Mouse (Mus musculus) liver, embryonic 11.5 days (tissue): ENCODE data around the gene Herc3. TPM values are rescaled to one million over a fixed set of nuclear protein-coding genes. Genes with fewer than 3 reads are reported as not detected.

ENCODE experiments used
- ATAC-seq: fragments of 200-750 bp; cut with Nextera tagmentation; replicated peaks from 2 replicates; pipeline ENCODE4 v1.8.0; 2017; ENCODE audit warnings: moderate number of reproducible peaks, mild to moderate bottlenecking, moderate TSS enrichment, moderate library complexity; ENCODE audit not compliant: low FRiP score
- DNase-seq: peaks from one replicate; pipeline ENCODE4 v3.0.0-alpha.2; 2017; ENCODE audit warnings: low spot score
- H3K27ac ChIP-seq: fragments of 300-500 bp; sonication (generic); 2 replicates; pipeline ENCODE4 v1.5.1; 2014; ENCODE audit warnings: mild to moderate bottlenecking, low read depth, low read length, control low read depth
- H3K27me3 ChIP-seq: fragments of 300-500 bp; sonication (generic); replicated peaks from 2 replicates; pipeline ENCODE4 v1.6.1; 2014; ENCODE audit warnings: low read length, mixed read lengths; ENCODE audit not compliant: control insufficient read depth, insufficient read depth
- H3K36me3 ChIP-seq: fragments of 300-500 bp; sonication (generic); 2 replicates; pipeline ENCODE4 v1.6.1; 2014; ENCODE audit warnings: mild to moderate bottlenecking, low read length, moderate library complexity, mixed read lengths; ENCODE audit not compliant: control insufficient read depth, insufficient read depth
- H3K4me1 ChIP-seq: fragments of 300-500 bp; sonication (generic); replicated peaks from 2 replicates; pipeline ENCODE4 v1.6.1; 2014; ENCODE audit warnings: low read length, mixed read lengths; ENCODE audit not compliant: control insufficient read depth, insufficient read depth
- H3K4me2 ChIP-seq: fragments of 300-500 bp; sonication (generic); 2 replicates; pipeline ENCODE4 v1.6.1; 2014; ENCODE audit warnings: mild to moderate bottlenecking, control low read depth, moderate library complexity
- H3K4me3 ChIP-seq: fragments of 300-500 bp; sonication (generic); 2 replicates; pipeline ENCODE4 v1.5.1; 2014; ENCODE audit warnings: low read depth, low read length, control low read depth
- H3K9ac ChIP-seq: fragments of 300-500 bp; sonication (generic); 2 replicates; pipeline ENCODE4 v1.6.1; 2014; ENCODE audit warnings: low read depth, low read length, control low read depth
- H3K9me3 ChIP-seq: fragments of 300-500 bp; sonication (generic); 2 replicates; pipeline ENCODE4 v1.6.1; 2016; ENCODE audit warnings: low read length, inconsistent platforms, mixed read lengths; ENCODE audit not compliant: control insufficient read depth
- WGBS: fragments of 180-500 bp; shearing (Covaris S2); extraction: QIAGEN DNeasy Blood & Tissue Kit; methylation state at CpG from one replicate; pipeline ENCODE4 v1.1.7; 2014; 5-methylcytosine and 5-hydroxymethylcytosine counted together
- polyA plus RNA-seq: library from polyadenylated mRNA; unstranded; fragments of >200 nt; fragmentation: Nextera tagmentation; extraction: Ambion mirVana; gene quantifications from 2 replicates; pipeline ENCODE4 v1.2.1, GENCODE M21; 2014

Herc3 gene
- polyA plus RNA-seq, 1 experiment from 2014 or later: 3.6 TPM

DNA sequence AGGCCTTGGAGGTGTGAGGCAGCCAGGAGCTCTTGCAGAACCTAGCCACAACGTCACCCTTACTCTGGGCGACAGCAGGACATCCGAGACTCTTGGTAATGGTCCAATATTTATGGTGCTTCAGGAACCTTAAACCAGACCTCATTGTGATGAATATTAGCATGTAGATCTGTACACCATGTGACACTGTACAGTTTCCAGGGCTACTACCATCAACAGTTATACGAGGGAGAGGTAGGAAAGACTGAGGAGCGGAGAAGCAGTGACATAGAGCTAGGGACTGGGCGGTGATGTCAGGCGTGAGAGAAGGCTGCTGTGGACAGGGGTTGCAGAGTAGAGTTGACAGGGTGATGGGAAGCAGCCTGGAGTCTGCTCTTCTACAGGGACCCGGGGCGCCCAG, 48.7 kb downstream of the Herc3 start:
- no peak overlapping the region for H3K27ac ChIP-seq
- no peaks in the 10 kb centered on the region for H3K9me3 ChIP-seq
- H3K36me3 ChIP-seq: no peaks in the 10 kb centered on the region
- ATAC-seq (no peak), DNase-seq (no peak)
- no peak overlapping the region for H3K4me3 ChIP-seq
- H3K27me3 ChIP-seq: no peaks in the 10 kb centered on the region
- H3K9ac ChIP-seq: no peak overlapping the region
- H3K4me1 ChIP-seq: no peaks in the 10 kb centered on the region
- WGBS: 91% methylated on average over 9 of the region's 9 CpGs
- H3K4me2 ChIP-seq: no peak overlapping the region

DNA sequence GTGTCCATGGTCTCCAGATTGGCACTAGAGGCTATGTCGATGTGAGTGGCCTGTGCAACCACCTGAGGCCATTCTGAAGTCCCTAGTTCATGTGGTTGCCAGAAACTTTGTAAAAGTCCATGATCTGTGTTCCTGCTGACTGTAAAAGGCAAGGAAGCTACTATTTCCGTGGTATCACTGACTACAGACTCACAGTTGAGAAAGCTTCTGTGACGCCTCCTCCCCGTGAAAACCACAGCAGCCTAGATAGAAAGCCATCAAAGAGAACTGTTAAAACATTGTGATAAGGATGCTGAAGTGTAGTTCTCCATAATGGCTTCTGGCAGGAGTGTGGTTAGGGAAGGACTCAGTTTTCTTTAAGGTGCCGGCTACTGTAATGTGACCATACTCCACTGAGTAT, 49.6 kb downstream of the Herc3 start:
- Histone ChIP-seq H3K9ac (no peak overlapping the region), H3K4me2 (no peak overlapping the region), H3K9me3 (no peaks in the 10 kb centered on the region), H3K27ac (no peak overlapping the region), H3K36me3 (no peaks in the 10 kb centered on the region), H3K4me1 (no peaks in the 10 kb centered on the region), H3K27me3 (no peaks in the 10 kb centered on the region), H3K4me3 (no peak overlapping the region)
- WGBS: 49% methylated on average over 5 of the region's 5 CpGs
- DNase-seq (no peak), ATAC-seq (no peak)

DNA sequence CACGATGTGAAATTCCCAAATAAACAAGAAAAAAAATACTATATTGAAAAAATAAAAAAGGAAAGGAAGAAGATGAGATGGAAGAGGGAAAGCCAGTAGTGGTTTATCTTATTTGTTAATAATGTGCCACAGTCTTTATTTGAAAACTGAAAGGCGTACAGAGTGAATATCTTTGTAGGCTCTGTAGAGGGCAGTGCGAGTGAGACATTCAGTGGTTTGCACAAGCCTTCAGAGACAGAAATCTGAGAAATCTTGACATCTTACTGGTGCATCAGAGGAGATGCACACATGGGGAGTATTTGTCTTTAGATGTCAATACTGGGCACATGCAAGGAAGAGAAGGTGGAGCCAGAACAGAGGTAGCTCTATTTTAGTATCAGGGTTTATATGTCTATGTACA, 50.1 kb downstream of the Herc3 start:
- Histone ChIP-seq H3K27me3 (no peaks in the 10 kb centered on the region), H3K36me3 (no peaks in the 10 kb centered on the region), H3K27ac (no peak overlapping the region), H3K9ac (no peak overlapping the region), H3K4me3 (no peak overlapping the region), H3K4me1 (no peaks in the 10 kb centered on the region), H3K9me3 (no peaks in the 10 kb centered on the region), H3K4me2 (no peak overlapping the region)
- 87% methylated on average over 3 of the region's 3 CpGs for WGBS
- DNase-seq (no peak), ATAC-seq (no peak)

DNA sequence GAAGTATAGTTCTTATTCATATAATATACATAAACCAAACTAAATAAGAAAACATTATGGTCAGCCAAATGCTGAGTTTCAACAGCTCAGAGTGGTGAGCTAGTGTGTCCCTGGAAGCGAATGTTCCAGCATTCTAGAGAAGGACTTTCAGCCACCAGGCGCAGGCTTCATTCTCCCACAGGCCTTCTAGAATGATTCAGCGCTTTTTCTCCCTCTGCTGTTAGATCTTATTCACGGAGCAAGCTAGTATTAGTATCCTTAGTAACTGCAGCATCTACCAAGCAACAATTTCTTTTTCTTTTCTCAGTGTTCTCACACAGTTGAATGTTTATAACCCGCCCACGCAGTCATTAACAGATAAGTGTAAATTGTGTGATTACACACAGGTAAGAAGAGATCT, 51.0 kb downstream of the Herc3 start:
- H3K27me3 ChIP-seq: no peaks in the 10 kb centered on the region
- no peaks in the 10 kb centered on the region for H3K9me3 ChIP-seq
- no peak overlapping the region for H3K4me2 ChIP-seq
- 64% methylated on average over 6 of the region's 6 CpGs for WGBS
- ATAC-seq: no peak
- no peak for DNase-seq
- no peaks in the 10 kb centered on the region for H3K36me3 ChIP-seq
- no peaks in the 10 kb centered on the region for H3K4me1 ChIP-seq
- H3K27ac ChIP-seq: no peak overlapping the region
- no peak overlapping the region for H3K9ac ChIP-seq
- no peak overlapping the region for H3K4me3 ChIP-seq

DNA sequence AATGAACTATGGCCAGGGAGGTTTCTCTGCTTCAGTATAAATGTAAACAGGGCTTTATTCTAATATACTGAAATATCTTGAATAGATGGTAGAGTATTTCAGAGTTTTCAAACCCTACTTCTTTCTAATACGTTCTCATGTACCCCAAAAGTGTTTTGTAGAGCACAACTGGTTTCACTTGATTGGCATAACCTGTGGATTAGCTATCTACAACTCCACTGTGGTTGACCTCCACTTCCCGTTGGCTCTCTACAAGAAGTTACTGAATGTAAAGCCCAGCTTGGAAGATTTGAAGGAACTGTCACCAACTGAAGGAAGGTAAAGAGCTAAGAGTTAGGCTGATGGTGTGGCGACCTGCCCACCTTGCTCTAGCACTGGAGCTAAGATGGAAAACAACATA, 58.7 kb downstream of the Herc3 start:
- H3K4me1 ChIP-seq: no peaks in the 10 kb centered on the region
- H3K9me3 ChIP-seq: no peaks in the 10 kb centered on the region
- no peaks in the 10 kb centered on the region for H3K36me3 ChIP-seq
- no peak overlapping the region for H3K4me2 ChIP-seq
- H3K9ac ChIP-seq: no peak overlapping the region
- DNase-seq (no peak), ATAC-seq (no peak)
- H3K4me3 ChIP-seq: no peak overlapping the region
- WGBS: 58% methylated on average over 3 of the region's 3 CpGs
- no peak overlapping the region for H3K27ac ChIP-seq
- no peaks in the 10 kb centered on the region for H3K27me3 ChIP-seq

- no peak overlapping the region for H3K4me2 ChIP-seq
- H3K36me3 ChIP-seq: no peaks in the 10 kb centered on the region
- DNase-seq: no peak
- no peak overlapping the region for H3K27ac ChIP-seq
- 0 out of 2 replicates have a peak, but pooled peaks have one; percentile 23 for ATAC-seq
- 57% methylated on average over 6 of the region's 6 CpGs for WGBS
- no peaks in the 10 kb centered on the region for H3K27me3 ChIP-seq
- H3K4me1 ChIP-seq: no peaks in the 10 kb centered on the region
- H3K9me3 ChIP-seq: no peaks in the 10 kb centered on the region
- no peak overlapping the region for H3K9ac ChIP-seq
- H3K4me3 ChIP-seq: no peak overlapping the region
These were observed 62.0 kb downstream of the Herc3 start for GRCm38 (mm10) chr6:58893307-58893706.

DNA sequence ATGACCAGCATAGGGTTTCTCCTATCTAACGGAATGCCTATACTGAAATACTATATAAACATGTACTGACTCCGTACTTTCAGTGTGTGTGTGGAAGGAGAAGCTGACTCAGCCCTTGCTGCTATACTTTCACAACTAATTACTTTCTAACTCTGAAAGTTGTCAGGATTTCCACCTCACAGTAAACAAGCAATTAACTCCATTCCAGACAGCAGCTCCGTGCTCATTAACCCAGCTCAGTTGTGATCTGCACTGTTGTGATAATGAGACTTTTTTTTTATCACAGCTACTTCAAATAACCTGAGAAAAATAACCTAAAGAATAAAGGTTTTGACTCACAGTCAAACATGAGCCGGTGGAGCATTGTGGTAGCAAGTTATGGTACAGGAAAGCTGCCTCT, 63.7 kb downstream of the Herc3 start:
- 75% methylated on average over 4 of the region's 4 CpGs for WGBS

DNA sequence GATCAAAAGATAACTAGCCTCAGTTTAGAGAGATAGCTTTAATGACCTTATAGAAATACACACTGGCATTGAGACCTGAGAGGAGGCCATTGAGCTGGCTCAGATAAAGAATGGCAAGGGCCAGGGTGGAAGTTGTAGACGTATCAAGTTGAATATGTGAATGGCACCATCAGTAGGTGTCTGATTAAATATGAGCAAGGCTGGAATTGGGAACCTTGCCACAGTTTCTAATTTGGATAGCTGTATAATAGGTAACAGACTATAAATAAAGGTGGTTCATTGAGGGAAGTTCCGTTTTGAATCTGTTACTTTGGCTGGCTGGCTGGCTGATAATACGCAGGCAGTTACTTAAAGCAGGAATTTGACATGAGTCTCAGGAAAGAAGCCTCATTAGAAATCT, 65.4 kb downstream of the Herc3 start:
- Histone ChIP-seq H3K4me3 (no peak overlapping the region), H3K27ac (no peak overlapping the region), H3K27me3 (no peaks in the 10 kb centered on the region), H3K36me3 (no peaks in the 10 kb centered on the region), H3K4me1 (no peaks in the 10 kb centered on the region), H3K4me2 (no peak overlapping the region), H3K9me3 (no peaks in the 10 kb centered on the region), H3K9ac (no peak overlapping the region)
- DNase-seq: no peak
- WGBS: 80% methylated on average over 3 of the region's 3 CpGs
- no peak for ATAC-seq

More for the DNA sequence above, 63.7 kb downstream of the Herc3 start:
- Histone ChIP-seq H3K4me1 (no peaks in the 10 kb centered on the region), H3K27ac (no peak overlapping the region), H3K9ac (no peak overlapping the region), H3K27me3 (no peaks in the 10 kb centered on the region), H3K4me3 (no peak overlapping the region), H3K4me2 (no peak overlapping the region), H3K36me3 (no peaks in the 10 kb centered on the region), H3K9me3 (no peaks in the 10 kb centered on the region)
- ATAC-seq: no peak
- no peak for DNase-seq

DNA sequence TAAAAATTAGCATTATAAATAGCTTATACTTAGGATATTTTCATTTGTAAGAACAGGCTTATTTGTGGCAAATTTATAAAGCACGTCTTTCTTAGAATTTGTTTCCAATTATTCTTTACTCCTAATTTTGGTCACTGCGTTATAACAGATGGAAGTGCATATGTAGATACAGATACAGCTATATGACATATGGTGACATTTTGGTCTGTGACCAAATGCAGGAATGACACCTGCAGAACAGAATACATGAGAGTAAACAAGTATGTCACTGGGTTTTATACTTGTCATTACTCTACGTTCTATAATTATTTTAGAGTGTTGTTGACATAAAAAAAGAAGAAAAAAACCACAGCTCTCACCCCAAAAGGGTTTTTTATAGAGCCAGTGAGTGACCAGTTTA, 67.8 kb downstream of the Herc3 start:
- Histone ChIP-seq H3K9ac (no peak overlapping the region), H3K4me1 (no peaks in the 10 kb centered on the region), H3K9me3 (no peaks in the 10 kb centered on the region), H3K4me3 (no peak overlapping the region), H3K4me2 (no peak overlapping the region), H3K27ac (no peak overlapping the region), H3K27me3 (no peaks in the 10 kb centered on the region), H3K36me3 (no peaks in the 10 kb centered on the region)
- 88% methylated on average over 3 of the region's 3 CpGs for WGBS
- ATAC-seq (no peak), DNase-seq (no peak)
